Mouse (Mus musculus) kidney, embryonic 14.5 days (tissue): ENCODE measurements around the gene Carnmt1. TPM values are rescaled to one million over a fixed set of nuclear protein-coding genes. Genes with fewer than 3 reads are reported as not detected.

Source experiments
- ATAC-seq: fragments of 200-750 bp; cut with Nextera tagmentation; 2 replicates; pipeline ENCODE4 v1.8.0; 2017; ENCODE audit warnings: moderate number of reproducible peaks, mild to moderate bottlenecking, moderate TSS enrichment, moderate library complexity; ENCODE audit not compliant: low FRiP score, low TSS enrichment
- H3K27ac ChIP-seq: fragments of 300-500 bp; sonication (generic); 2 replicates; pipeline ENCODE4 v1.5.1; 2014; ENCODE audit warnings: low read depth, mild to moderate bottlenecking, low read length, moderate library complexity, mixed read lengths
- H3K27me3 ChIP-seq: fragments of 300-500 bp; sonication (generic); 2 replicates; pipeline ENCODE4 v1.6.1; 2014; ENCODE audit warnings: mild to moderate bottlenecking, low read length; ENCODE audit not compliant: control insufficient read depth, insufficient read depth
- H3K36me3 ChIP-seq: fragments of 300-500 bp; sonication (generic); 2 replicates; pipeline ENCODE4 v1.6.1; 2014; ENCODE audit warnings: low read length, mixed read lengths; ENCODE audit not compliant: control insufficient read depth, insufficient read depth
- H3K4me1 ChIP-seq: fragments of 300-500 bp; sonication (generic); 2 replicates; pipeline ENCODE4 v1.6.1; 2014; ENCODE audit warnings: low read length, mixed read lengths; ENCODE audit not compliant: control insufficient read depth, insufficient read depth
- H3K4me2 ChIP-seq: fragments of 300-500 bp; sonication (generic); replicated peaks from 2 replicates; pipeline ENCODE4 v1.6.1; 2014; ENCODE audit warnings: low read depth, mild to moderate bottlenecking, low read length
- H3K4me3 ChIP-seq: fragments of 300-500 bp; sonication (generic); 2 replicates; pipeline ENCODE4 v1.5.1; 2014; ENCODE audit warnings: mild to moderate bottlenecking, low read length
- H3K9ac ChIP-seq: fragments of 300-500 bp; sonication (generic); 2 replicates; pipeline ENCODE4 v1.6.1; 2014; ENCODE audit warnings: low read depth, mild to moderate bottlenecking, low read length, moderate library complexity
- H3K9me3 ChIP-seq: fragments of 300-500 bp; sonication (generic); 2 replicates; pipeline ENCODE4 v1.6.1; 2016; ENCODE audit warnings: low read length; ENCODE audit not compliant: control insufficient read depth
- WGBS: fragments of 180-500 bp; shearing (Covaris S2); extraction: QIAGEN DNeasy Blood & Tissue Kit; methylation state at CpG from one replicate; pipeline ENCODE4 v1.1.7; 2014; 5-methylcytosine and 5-hydroxymethylcytosine counted together
- polyA plus RNA-seq: library from polyadenylated mRNA; unstranded; fragments of >200 nt; fragmentation: Nextera tagmentation; extraction: Ambion mirVana; gene quantifications from 2 replicates; pipeline ENCODE4 v1.2.1, GENCODE M21; 2014

Gene Carnmt1
- polyA plus RNA-seq, 1 experiment from 2014 or later = 44.8 TPM

DNA sequence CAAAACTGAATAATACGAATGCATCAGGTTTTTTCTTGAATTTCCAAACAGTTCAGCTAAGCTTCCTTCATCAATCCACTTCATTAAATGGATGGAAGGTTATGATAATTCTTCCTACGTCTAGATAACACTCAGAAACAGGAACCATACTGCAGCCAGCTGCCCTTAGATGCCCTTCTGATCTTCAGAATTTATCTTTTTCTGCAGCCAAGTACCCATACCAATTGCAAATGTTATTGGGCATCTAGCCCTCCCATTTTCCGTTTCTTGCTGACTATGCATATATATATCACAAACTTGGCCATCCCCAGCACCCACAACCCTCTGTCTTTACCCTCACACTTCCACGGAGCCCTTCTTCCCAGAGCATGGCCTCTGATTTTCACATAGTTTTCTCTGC is 20.6 kb upstream of the Carnmt1 start:
- H3K9ac ChIP-seq = no peak overlapping the region
- H3K4me2 ChIP-seq = no peak overlapping the region
- peaks cover 2% of the 10 kb centered on the region; the same call in 1 of the 2 replicates for H3K36me3 ChIP-seq
- H3K27ac ChIP-seq = no peak overlapping the region
- no peaks in the 10 kb centered on the region for H3K4me1 ChIP-seq
- no peak for ATAC-seq
- H3K4me3 ChIP-seq = no peak overlapping the region
- no peaks in the 10 kb centered on the region for H3K27me3 ChIP-seq
- WGBS = 90% methylated on average over 4 of the region's 4 CpGs
- no peaks in the 10 kb centered on the region for H3K9me3 ChIP-seq

DNA sequence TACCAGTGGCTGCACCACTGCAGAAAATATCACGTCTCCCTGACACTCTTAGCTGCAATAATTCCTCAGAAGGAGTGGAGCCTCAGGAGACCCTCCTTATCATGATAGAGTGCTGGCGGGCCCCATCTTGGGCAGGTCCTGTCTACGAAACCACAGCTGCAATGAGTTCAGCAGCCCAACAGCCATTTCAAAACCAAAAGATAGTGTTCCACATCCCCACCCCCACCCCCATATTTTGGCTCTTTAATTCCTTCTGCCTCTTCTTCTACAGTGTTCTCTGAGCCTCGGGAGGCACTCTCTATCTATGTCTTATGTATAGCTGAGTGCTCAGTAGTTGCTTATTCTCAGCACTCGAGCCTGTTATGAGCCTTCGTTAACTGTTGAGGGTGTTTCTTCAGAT is 20.1 kb upstream of the Carnmt1 start:
- no peaks in the 10 kb centered on the region for H3K9me3 ChIP-seq
- ATAC-seq = no peak
- no peaks in the 10 kb centered on the region for H3K4me1 ChIP-seq
- no peak overlapping the region for H3K4me3 ChIP-seq
- no peak overlapping the region for H3K9ac ChIP-seq
- WGBS = 77% methylated on average over 6 of the region's 6 CpGs
- H3K27me3 ChIP-seq = no peaks in the 10 kb centered on the region
- no peak overlapping the region for H3K4me2 ChIP-seq
- H3K27ac ChIP-seq = no peak overlapping the region
- no peaks in the 10 kb centered on the region for H3K36me3 ChIP-seq

DNA sequence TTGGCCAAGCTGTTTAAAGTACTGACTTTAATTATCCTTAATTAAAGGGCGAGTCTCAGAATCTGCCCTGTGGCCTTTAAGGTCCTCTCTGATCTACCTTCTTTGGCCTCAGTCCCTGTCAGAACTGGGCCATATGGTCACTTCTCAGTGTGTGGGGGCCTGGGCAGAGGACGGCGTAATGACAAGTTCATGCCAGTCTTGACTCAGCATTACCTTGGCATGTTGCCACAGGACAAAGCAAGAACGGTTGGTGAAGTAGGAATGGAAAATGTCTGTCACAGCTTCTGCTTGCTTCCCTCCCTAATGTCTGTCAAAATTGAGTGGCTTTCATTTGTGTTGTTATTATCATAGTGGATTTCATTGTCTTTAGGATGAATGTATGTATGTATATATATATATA is 18.0 kb upstream of the Carnmt1 start:
- 68% methylated on average over 4 of the region's 4 CpGs for WGBS

DNA sequence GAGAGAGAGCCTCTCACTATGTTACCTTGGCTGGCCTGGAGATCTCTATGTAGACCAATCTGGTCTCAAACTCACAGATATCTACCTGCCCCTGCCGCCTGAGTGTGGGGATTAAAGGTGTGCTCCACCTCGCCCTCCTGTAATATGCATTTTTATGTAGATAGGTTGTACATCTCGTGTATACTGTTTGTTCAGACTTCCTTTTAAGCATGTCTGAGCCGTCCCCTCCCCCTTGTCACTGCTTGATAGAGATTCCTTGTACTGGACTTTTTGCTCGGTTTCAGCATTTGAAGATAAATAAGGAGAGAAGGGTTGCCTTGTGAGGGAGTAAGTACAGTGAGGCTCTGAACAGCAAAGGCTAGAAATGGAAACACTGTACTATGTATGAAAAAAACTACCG is 17.5 kb upstream of the Carnmt1 start:
- Histone ChIP-seq H3K4me3 (no peak overlapping the region), H3K9ac (no peak overlapping the region), H3K27me3 (no peaks in the 10 kb centered on the region), H3K36me3 (no peaks in the 10 kb centered on the region), H3K9me3 (no peaks in the 10 kb centered on the region), H3K4me1 (no peaks in the 10 kb centered on the region), H3K27ac (no peak overlapping the region), H3K4me2 (no peak overlapping the region)
- WGBS = 83% methylated on average over 6 of the region's 6 CpGs
- no peak for ATAC-seq

More for the DNA sequence above, 18.0 kb upstream of the Carnmt1 start:
- H3K27ac ChIP-seq = no peak overlapping the region
- H3K9ac ChIP-seq = no peak overlapping the region
- no peak overlapping the region for H3K4me2 ChIP-seq
- ATAC-seq = no peak
- no peaks in the 10 kb centered on the region for H3K36me3 ChIP-seq
- H3K9me3 ChIP-seq = no peaks in the 10 kb centered on the region
- no peaks in the 10 kb centered on the region for H3K27me3 ChIP-seq
- no peaks in the 10 kb centered on the region for H3K4me1 ChIP-seq
- no peak overlapping the region for H3K4me3 ChIP-seq

DNA sequence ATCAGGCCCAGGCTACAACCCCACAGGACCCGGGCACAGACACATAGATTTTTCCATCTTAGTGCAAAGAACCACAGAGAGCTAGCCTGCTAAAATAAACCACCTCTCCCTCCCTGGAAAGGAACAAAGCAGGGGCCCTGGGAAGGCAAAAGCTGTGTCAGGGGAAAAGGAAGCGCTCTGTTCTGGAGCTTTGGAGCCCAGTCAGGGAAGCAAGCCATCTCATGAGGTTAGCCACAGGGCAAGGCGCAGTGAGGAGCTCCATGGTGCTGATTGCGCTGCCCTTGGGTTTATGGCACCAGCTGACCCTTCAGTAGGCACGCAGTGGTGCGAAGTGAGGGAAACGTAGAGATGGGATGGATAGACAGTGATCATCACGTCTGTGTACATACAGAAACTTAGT is 16.2 kb upstream of the Carnmt1 start:
- Histone ChIP-seq H3K9me3 (no peaks in the 10 kb centered on the region), H3K36me3 (no peaks in the 10 kb centered on the region), H3K27ac (no peak overlapping the region), H3K4me3 (no peak overlapping the region), H3K9ac (no peak overlapping the region), H3K4me2 (no peak overlapping the region), H3K4me1 (no peaks in the 10 kb centered on the region), H3K27me3 (no peaks in the 10 kb centered on the region)
- ATAC-seq = no peak
- WGBS = 73% methylated on average over 8 of the region's 8 CpGs

DNA sequence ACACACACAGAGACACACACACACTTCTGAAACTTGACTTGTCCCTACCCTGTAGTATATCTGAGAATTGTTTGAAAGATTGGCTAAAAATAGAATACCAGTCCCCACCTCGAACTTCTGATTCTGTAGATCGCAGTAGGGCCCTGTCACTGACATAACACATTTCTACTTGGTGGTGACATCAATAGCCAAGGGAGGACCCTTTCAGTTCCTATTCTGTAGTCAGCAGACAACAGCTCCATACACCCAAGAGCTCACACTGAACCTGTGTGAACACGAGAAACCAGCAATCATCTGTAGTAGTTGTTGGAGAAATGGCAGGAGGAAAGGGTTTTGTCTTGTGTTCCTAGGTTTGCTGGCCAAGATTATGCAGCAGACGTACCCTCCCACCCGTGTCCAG is 15.6 kb upstream of the Carnmt1 start:
- ATAC-seq = no peak
- no peaks in the 10 kb centered on the region for H3K27me3 ChIP-seq
- whole genome bisulfite sequencing = 82% methylated on average over 5 of the region's 5 CpGs

DNA sequence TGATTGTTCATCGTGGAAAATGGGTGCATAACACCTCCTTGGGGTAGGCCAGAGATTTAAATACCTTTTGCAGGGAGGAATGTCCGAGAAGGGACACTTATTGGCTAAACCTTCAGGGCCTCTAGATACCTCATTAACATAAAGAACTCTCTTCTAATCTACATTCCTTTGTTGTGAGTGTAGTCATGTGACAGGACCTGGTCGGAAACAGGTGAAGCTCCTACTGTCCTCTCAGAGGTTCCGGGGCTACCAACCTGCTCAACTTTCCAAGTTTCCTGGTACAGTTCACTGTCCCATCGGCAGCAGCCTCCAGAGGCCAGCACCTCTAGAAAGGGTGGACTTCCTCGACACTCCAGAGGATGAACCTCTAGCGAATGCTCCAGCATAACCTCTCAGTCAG is 14.6 kb upstream of the Carnmt1 start:
- ATAC-seq = no peak
- no peak overlapping the region for H3K9ac ChIP-seq
- H3K9me3 ChIP-seq = no peaks in the 10 kb centered on the region
- H3K27ac ChIP-seq = no peak overlapping the region
- H3K27me3 ChIP-seq = no peaks in the 10 kb centered on the region
- no peaks in the 10 kb centered on the region for H3K4me1 ChIP-seq
- WGBS = 82% methylated on average over 7 of the region's 7 CpGs
- no peak overlapping the region for H3K4me2 ChIP-seq
- H3K36me3 ChIP-seq = no peaks in the 10 kb centered on the region
- H3K4me3 ChIP-seq = no peak overlapping the region

More for the DNA sequence above, 15.6 kb upstream of the Carnmt1 start:
- Histone ChIP-seq H3K9ac (no peak overlapping the region), H3K36me3 (no peaks in the 10 kb centered on the region), H3K4me3 (no peak overlapping the region), H3K9me3 (no peaks in the 10 kb centered on the region), H3K4me1 (no peaks in the 10 kb centered on the region), H3K4me2 (no peak overlapping the region), H3K27ac (no peak overlapping the region)

DNA sequence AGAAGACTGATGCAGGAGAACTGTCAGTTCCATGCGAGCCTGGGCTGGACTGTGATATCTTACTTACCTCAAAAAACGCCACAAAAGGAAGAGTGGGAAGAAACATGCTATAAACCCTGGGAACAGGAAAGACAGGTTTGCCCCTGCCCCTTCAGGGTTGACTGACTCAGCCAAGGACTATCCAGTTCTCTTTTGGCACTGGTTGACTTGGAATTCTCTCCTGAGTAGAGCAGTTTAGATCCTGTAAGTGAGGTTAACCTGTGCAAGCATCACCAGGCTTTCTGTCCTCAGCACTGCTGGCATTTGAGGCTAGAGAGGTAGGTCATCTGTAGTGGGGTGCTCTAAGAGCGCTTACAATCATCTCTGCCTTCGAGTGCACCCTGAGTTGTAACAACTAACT is 12.1 kb upstream of the Carnmt1 start:
- no peak overlapping the region for H3K9ac ChIP-seq
- H3K27ac ChIP-seq = no peak overlapping the region
- no peaks in the 10 kb centered on the region for H3K27me3 ChIP-seq
- ATAC-seq = 0 out of 2 replicates have a peak, but pooled peaks have one; percentile 12
- no peaks in the 10 kb centered on the region for H3K36me3 ChIP-seq
- no peaks in the 10 kb centered on the region for H3K9me3 ChIP-seq
- no peak overlapping the region for H3K4me3 ChIP-seq
- WGBS = 62% methylated on average over 4 of the region's 4 CpGs
- no peaks in the 10 kb centered on the region for H3K4me1 ChIP-seq
- H3K4me2 ChIP-seq = no peak overlapping the region

DNA sequence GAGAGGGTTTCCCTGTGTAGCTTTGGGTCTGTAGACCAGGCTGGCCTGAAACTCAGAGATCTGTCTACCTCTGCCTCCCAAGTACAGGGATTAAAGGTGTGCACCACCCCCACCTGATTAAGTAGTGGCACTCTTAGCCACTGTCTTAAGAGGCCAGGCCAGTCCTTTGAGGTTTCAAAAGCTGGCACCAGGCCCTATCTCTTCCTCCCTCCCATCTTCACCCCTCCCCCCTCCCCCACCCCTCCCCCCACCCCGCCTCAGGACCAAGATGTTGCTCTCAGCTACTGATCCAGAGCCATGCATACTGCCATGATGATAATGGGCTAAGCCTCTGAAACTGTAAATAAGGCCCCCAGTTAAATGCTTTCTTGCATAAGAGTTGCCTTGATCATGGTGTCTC is 11.2 kb upstream of the Carnmt1 start:
- ATAC-seq = no peak
- H3K27me3 ChIP-seq = no peaks in the 10 kb centered on the region
- WGBS = no CpG with 5 or more reads among the region's 1 CpGs
- no peak overlapping the region for H3K27ac ChIP-seq
- H3K4me3 ChIP-seq = no peak overlapping the region
- H3K4me1 ChIP-seq = no peaks in the 10 kb centered on the region
- H3K9ac ChIP-seq = no peak overlapping the region
- no peak overlapping the region for H3K4me2 ChIP-seq
- H3K36me3 ChIP-seq = no peaks in the 10 kb centered on the region
- no peaks in the 10 kb centered on the region for H3K9me3 ChIP-seq

DNA sequence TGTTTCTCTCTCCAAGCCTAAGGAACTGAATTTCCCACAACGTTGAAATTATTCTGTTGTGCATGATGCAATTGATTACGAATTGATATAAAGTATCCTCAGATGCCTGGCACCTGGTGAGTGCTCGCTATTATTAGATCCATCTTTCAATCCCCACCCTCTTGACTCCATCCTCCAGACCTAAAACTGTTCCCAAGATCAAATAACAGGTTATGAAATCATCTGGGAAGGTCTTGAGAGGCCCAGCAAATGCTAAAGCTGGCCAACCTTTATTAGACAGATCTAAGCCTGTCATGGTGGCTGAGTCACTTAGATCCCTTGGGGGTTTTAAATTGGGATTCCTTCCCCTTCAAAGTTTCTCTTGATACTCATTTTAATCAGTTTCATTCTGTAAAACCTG is 10.1 kb upstream of the Carnmt1 start:
- Histone ChIP-seq H3K9me3 (no peaks in the 10 kb centered on the region), H3K36me3 (no peaks in the 10 kb centered on the region), H3K4me3 (no peak overlapping the region), H3K9ac (no peak overlapping the region), H3K4me1 (no peaks in the 10 kb centered on the region), H3K27ac (no peak overlapping the region), H3K4me2 (no peak overlapping the region), H3K27me3 (no peaks in the 10 kb centered on the region)
- ATAC-seq = no peak
- WGBS = 86% methylated on average over 3 of the region's 3 CpGs
